Mouse (Mus musculus): ENCODE measurements around the gene Specc1.

The Specc1 gene

DNA sequence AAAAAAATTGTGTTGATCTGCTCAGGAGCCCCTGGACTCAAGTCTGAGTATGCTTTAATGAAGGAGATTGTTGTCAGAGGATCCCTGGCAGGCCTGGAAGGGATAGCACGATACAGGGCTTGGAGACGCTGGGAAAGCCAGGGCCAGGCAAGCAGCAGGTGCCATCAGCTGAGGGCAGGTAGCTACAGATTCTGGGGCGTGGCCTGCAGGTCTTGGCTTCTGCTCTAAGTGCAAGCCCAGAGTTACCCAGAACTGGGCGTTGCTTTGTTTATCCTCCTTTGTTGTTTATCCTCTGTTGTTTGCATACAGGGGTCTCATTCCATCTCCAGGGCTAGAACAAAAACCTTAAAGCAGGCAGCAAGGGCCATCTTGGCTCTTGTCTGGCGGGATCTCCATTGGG, 296.8 kb downstream of the Specc1 start:
- DNase-seq, result peak in 1 of 2 experiments; percentile 18

DNA sequence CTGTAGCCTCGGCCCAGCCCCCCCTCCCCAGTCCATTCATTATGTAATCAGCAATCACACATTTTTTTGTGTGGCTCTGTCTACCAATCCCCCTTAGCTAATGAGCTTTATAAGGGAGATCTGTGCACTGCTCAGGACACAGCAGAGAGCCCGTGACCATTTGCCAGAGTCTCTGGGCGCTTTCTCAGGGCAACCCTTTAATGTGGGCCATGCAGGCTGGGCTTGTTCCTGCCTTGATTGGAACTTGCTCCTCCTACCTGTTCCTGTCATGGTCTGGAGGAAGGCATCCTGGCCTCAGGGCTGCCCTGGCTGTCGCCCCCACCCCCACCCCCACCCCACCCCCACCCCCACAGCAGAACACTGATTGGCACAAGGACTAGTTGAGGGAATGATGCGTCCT, 302.7 kb downstream of the Specc1 start:
- no peak for DNase-seq

DNA sequence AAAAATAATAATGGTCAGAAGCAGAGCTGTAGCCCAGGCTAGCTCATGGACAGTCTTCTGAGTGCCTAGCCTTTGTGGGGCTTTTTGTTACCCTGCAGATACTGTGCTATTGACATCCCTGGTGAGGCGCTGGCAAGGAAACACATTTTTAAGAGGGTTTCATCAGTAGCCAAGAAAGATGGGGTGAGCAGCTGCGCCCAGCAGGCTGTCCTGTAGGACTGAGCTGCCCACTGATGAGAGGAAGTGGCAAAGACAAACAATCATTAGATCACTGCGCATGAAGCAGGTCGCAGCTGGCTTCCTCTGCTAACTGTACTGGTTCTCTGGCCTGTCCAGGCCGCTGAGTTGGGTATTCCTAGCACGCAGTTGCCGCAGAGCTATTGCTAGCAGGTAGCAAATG, 307.0 kb downstream of the Specc1 start:
- peak; percentile 17 to 71 for DNase-seq

DNA sequence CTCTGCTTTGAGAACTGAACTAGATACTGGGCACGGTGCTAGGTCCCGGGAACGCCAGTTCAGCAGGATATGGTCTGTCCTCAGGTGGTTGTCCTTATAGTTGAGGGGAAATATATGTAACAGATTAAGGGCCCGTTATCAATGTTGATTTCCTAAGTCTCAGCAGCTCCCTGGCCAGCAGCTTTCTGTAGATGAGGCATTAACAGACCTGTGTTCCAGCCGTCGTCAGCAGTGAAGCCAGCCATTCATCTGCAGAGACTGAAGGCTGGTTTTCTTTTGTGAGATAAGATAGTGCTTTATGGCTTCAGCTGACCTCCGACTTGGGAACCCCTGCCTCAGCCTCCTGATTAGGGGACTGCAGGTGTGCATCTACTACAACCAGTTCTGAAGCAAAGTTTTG, 307.5 kb downstream of the Specc1 start:
- peak in 1 of 2 experiments; percentile 10 for DNase-seq

DNA sequence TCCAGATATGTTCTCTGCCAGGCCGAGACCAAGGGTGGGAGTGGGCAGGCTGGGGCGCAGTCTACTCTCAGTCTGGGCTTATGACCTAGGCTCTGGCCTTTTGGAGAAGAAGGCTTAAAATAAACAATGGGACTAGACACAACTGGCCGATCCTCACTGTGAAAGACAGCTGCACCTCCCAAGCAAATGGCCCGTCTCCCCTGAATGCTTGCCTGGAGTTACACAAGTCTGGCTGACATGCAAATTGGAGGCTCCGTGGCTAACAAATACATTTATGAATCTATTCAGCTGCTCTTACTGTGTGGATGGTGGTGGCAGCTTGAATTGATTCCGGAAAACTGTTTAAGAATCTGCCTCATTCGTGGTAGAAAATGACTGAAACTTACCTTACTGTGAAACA, 309.1 kb downstream of the Specc1 start:
- DNase-seq, result no peak

DNA sequence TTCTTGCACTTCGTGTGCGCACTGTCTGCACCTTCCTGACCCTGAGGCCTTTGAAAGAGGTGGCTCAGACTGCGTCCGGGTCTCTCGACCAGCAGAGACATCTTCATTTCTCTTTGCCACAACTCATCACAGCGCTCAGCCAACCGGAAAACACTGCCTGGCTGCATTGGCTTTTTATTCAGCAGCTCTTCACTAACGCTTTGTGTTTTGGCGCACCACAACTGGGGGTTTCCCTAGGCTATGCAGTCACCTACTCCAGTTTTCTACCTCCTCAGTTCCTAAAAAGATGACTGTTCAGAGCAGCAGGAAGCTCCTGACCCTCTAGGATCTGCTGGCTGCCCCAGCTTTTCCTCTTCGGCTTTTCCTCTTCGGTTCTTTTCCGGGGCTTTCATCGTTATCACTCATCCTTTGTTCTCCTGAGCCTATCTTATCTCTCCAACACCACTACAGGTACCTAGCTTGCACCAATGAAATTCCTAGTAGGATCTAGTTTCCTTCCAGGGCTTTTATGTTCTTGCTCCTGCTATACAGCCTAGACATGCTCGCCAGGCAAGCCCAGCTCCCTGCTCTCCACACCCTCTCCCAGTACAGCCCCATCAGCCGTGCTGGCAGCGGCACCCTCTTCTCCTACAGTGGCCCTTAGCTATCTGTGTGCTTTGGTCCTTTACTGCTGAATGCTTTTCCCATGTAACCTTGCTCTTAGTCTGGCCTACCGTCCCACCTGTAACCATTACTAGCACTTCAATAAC, 310.1 kb downstream of the Specc1 start:
- peak in 1 of 2 experiments; percentile 12 for DNase-seq

DNA sequence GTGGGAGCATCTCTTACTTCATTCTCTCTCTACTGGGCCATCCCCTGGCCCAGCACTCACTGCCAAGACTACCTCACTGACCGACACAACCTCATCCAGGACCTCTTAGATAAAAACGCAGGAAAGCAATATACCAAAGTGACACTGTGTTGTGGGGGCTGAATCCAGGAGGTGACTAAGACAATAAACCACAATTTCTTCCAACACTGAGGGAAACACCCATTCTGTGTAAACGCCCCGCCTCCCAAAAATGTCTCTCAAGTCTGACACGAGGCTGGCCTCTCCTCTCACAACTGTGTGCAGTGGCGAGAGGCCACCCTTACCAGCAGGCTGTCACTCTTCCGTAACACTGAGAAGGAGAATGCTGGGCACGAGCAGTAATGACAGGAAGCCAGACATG, 311.8 kb downstream of the Specc1 start:
- peak in 1 of 2 experiments; percentile 9 for DNase-seq

DNA sequence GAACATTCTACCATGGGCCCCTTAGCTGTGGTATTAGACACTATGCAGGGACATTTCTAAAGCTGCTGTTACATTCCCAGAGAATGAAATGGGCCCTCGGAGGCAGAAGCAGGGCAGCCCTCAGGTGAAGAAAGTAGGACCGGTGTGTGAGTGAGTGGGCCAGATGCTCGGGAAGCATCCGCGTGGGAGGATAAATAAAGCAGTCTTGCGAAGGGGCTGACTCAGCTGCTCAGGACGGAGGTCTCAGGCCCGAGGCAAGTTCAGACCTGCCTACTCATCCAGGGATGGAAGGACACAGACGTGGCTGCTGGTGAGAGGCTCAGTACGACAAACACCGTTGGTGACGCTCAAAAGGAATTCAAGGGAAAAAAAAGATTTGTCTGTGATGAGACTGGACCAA, 312.5 kb downstream of the Specc1 start:
- no peak for DNase-seq

DNA sequence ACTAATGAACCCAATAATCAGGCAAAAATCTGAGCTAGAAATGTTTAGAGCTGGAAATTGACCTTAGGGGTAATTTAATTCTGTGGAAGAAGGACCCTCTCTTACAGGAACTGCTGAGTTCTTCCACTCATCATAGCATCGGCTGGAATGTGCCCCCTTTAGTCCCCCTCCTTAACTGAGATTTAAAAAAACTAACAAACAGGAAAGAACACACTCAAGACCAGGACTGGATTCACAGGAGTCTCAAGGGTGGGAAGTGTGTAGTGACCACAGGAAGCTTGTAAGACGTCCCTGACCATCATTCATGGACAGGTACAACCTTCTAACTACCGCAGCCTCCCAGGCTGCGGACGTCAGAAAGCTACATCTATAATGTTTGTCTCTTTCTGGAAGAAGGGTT, 314.3 kb downstream of the Specc1 start:
- DNase-seq, result no peak

All from lung, postnatal 4 days (tissue).